Mouse (Mus musculus): Measurements from ENCODE around the gene Slc25a25. TPM values are rescaled to one million over a fixed set of nuclear protein-coding genes. Genes with fewer than 3 reads are reported as not detected.
"Not testable (repeated sequence)": the region's sequence is repeated elsewhere in the genome, so short reads cannot be mapped to it uniquely, and the experiment has no call there.

Gene Slc25a25
- polyA plus RNA-seq, 1 experiment: 25.3 TPM

- TF ChIP-seq POLR2A (IDR thresholded peaks at IDR 0.05; ENCODE audit: control insufficient read depth, extremely low read depth, insufficient read depth, low read length, poor library complexity) (peak; percentile 79), CTCF (IDR thresholded peaks at IDR 0.05; ENCODE audit: borderline replicate concordance, control insufficient read depth, extremely low read depth, insufficient read depth, low read length, poor library complexity) (0 out of 2 replicates have a peak, but pooled peaks have one; percentile 8)
- Histone ChIP-seq H3K36me3 (ENCODE audit: control insufficient read depth, insufficient read depth, low read length) (no peaks in the 10 kb centered on the region), H3K27me3 (ENCODE audit: control insufficient read depth, insufficient read depth, low read length) (no peaks in the 10 kb centered on the region), H3K4me1 (replicated peaks; ENCODE audit: control insufficient read depth, insufficient read depth, low read length) (peaks cover 55% of the 10 kb centered on the region), H3K27ac (ENCODE audit: control insufficient read depth, insufficient read depth, low read length) (peak overlapping the region; percentile 97), H3K4me3 (ENCODE audit: control insufficient read depth, insufficient read depth, low read length) (peak overlapping the region; percentile 12)
- WGBS: 4% methylated on average over 12 of the region's 12 CpGs
- DNase-seq: peak; percentile 89
These were observed 42.1 kb upstream of the Slc25a25 start for GRCm38 (mm10) chr2:32493301-32493701.

- DNase-seq: peak; percentile 37
- TF ChIP-seq POLR2A (IDR thresholded peaks at IDR 0.05; ENCODE audit: control insufficient read depth, extremely low read depth, insufficient read depth, low read length, poor library complexity): no peak
- TF ChIP-seq CTCF (IDR thresholded peaks at IDR 0.05; ENCODE audit: borderline replicate concordance, control insufficient read depth, extremely low read depth, insufficient read depth, low read length, poor library complexity): no peak
- H3K4me1 ChIP-seq (replicated peaks; ENCODE audit: control insufficient read depth, insufficient read depth, low read length): peaks cover 52% of the 10 kb centered on the region
- 9% methylated on average over 2 of the region's 2 CpGs for WGBS
- no peak overlapping the region for H3K4me3 ChIP-seq (ENCODE audit: control insufficient read depth, insufficient read depth, low read length)
- peak overlapping the region; percentile 97 for H3K27ac ChIP-seq (ENCODE audit: control insufficient read depth, insufficient read depth, low read length)
- no peaks in the 10 kb centered on the region for H3K36me3 ChIP-seq (ENCODE audit: control insufficient read depth, insufficient read depth, low read length)
- no peaks in the 10 kb centered on the region for H3K27me3 ChIP-seq (ENCODE audit: control insufficient read depth, insufficient read depth, low read length)
These were observed 41.4 kb upstream of the Slc25a25 start for GRCm38 (mm10) chr2:32492661-32493060.

GRCm38 (mm10) chr2:32490730-32491129 lies 39.5 kb upstream of the Slc25a25 start:
- not testable (repeated sequence) for H3K4me3 ChIP-seq (ENCODE audit: control insufficient read depth, insufficient read depth, low read length); H3K27me3 ChIP-seq (ENCODE audit: control insufficient read depth, insufficient read depth, low read length); H3K27ac ChIP-seq (ENCODE audit: control insufficient read depth, insufficient read depth, low read length); DNase-seq; H3K36me3 ChIP-seq (ENCODE audit: control insufficient read depth, insufficient read depth, low read length)
- peaks cover 38% of the 10 kb centered on the region for H3K4me1 ChIP-seq (replicated peaks; ENCODE audit: control insufficient read depth, insufficient read depth, low read length)

GRCm38 (mm10) chr2:32488679-32489078 lies 37.4 kb upstream of the Slc25a25 start:
- Histone ChIP-seq H3K36me3 (ENCODE audit: control insufficient read depth, insufficient read depth, low read length) (no peaks in the 10 kb centered on the region), H3K27me3 (ENCODE audit: control insufficient read depth, insufficient read depth, low read length) (no peaks in the 10 kb centered on the region), H3K27ac (ENCODE audit: control insufficient read depth, insufficient read depth, low read length) (no peak overlapping the region), H3K4me3 (ENCODE audit: control insufficient read depth, insufficient read depth, low read length) (no peak overlapping the region), H3K4me1 (replicated peaks; ENCODE audit: control insufficient read depth, insufficient read depth, low read length) (peaks cover 20% of the 10 kb centered on the region)
- peak; percentile 89 for TF ChIP-seq CTCF (IDR thresholded peaks at IDR 0.05; ENCODE audit: borderline replicate concordance, control insufficient read depth, extremely low read depth, insufficient read depth, low read length, poor library complexity)
- TF ChIP-seq POLR2A (IDR thresholded peaks at IDR 0.05; ENCODE audit: control insufficient read depth, extremely low read depth, insufficient read depth, low read length, poor library complexity): no peak
- 4% methylated on average over 5 of the region's 5 CpGs for WGBS
- peak; percentile 84 for DNase-seq

GRCm38 (mm10) chr2:32487124-32487623 lies 35.9 kb upstream of the Slc25a25 start:
- peak; percentile 92 for DNase-seq
- no peak for TF ChIP-seq POLR2A (IDR thresholded peaks at IDR 0.05; ENCODE audit: control insufficient read depth, extremely low read depth, insufficient read depth, low read length, poor library complexity)
- TF ChIP-seq CTCF (IDR thresholded peaks at IDR 0.05; ENCODE audit: borderline replicate concordance, control insufficient read depth, extremely low read depth, insufficient read depth, low read length, poor library complexity): peak; percentile 78; the same call in 1 of the 2 replicates
- Histone ChIP-seq H3K4me3 (ENCODE audit: control insufficient read depth, insufficient read depth, low read length) (no peak overlapping the region), H3K36me3 (ENCODE audit: control insufficient read depth, insufficient read depth, low read length) (no peaks in the 10 kb centered on the region), H3K4me1 (replicated peaks; ENCODE audit: control insufficient read depth, insufficient read depth, low read length) (peaks cover 6% of the 10 kb centered on the region), H3K27ac (ENCODE audit: control insufficient read depth, insufficient read depth, low read length) (no peak overlapping the region), H3K27me3 (ENCODE audit: control insufficient read depth, insufficient read depth, low read length) (no peaks in the 10 kb centered on the region)
- 3% methylated on average over 6 of the region's 6 CpGs for WGBS

- H3K36me3 ChIP-seq (ENCODE audit: control insufficient read depth, insufficient read depth, low read length): no peaks in the 10 kb centered on the region
- no peaks in the 10 kb centered on the region for H3K27me3 ChIP-seq (ENCODE audit: control insufficient read depth, insufficient read depth, low read length)
- TF ChIP-seq POLR2A (IDR thresholded peaks at IDR 0.05; ENCODE audit: control insufficient read depth, extremely low read depth, insufficient read depth, low read length, poor library complexity) (no peak), CTCF (IDR thresholded peaks at IDR 0.05; ENCODE audit: borderline replicate concordance, control insufficient read depth, extremely low read depth, insufficient read depth, low read length, poor library complexity) (no peak)
- WGBS: 98% methylated on average over 9 of the region's 9 CpGs
- no peak overlapping the region for H3K4me3 ChIP-seq (ENCODE audit: control insufficient read depth, insufficient read depth, low read length)
- no peak overlapping the region for H3K27ac ChIP-seq (ENCODE audit: control insufficient read depth, insufficient read depth, low read length)
- H3K4me1 ChIP-seq (replicated peaks; ENCODE audit: control insufficient read depth, insufficient read depth, low read length): peaks cover 4% of the 10 kb centered on the region
- no peak for DNase-seq
These were observed 34.9 kb upstream of the Slc25a25 start for GRCm38 (mm10) chr2:32486155-32486554.

GRCm38 (mm10) chr2:32485751-32486150 lies 34.5 kb upstream of the Slc25a25 start:
- TF ChIP-seq POLR2A (IDR thresholded peaks at IDR 0.05; ENCODE audit: control insufficient read depth, extremely low read depth, insufficient read depth, low read length, poor library complexity): no peak
- TF ChIP-seq CTCF (IDR thresholded peaks at IDR 0.05; ENCODE audit: borderline replicate concordance, control insufficient read depth, extremely low read depth, insufficient read depth, low read length, poor library complexity): no peak
- DNase-seq: no peak

More at GRCm38 (mm10) chr2:32485751-32486150, 34.5 kb upstream of the Slc25a25 start:
- no peaks in the 10 kb centered on the region for H3K36me3 ChIP-seq (ENCODE audit: control insufficient read depth, insufficient read depth, low read length)
- H3K27ac ChIP-seq (ENCODE audit: control insufficient read depth, insufficient read depth, low read length): no peak overlapping the region
- H3K4me3 ChIP-seq (ENCODE audit: control insufficient read depth, insufficient read depth, low read length): no peak overlapping the region
- no peaks in the 10 kb centered on the region for H3K27me3 ChIP-seq (ENCODE audit: control insufficient read depth, insufficient read depth, low read length)
- WGBS: 97% methylated on average over 4 of the region's 4 CpGs
- H3K4me1 ChIP-seq (replicated peaks; ENCODE audit: control insufficient read depth, insufficient read depth, low read length): peaks cover 4% of the 10 kb centered on the region
